Comparison of ENCODE assay signal across 28 mouse cellular contexts in genomic region chr19:26944006-26944405, GRCm38 (mm10). TPM values are rescaled to one million over a fixed set of nuclear protein-coding genes. Genes with fewer than 3 reads are reported as not detected.
DNase-seq lines count a peak whose midpoint lies in the region; ATAC-seq lines count a peak whose summit lies in the region.
"Had no signal": no experiment of that assay in that cellular context is flagged by ENCODE, and none has a peak within 500 bp of the region (broad histone marks: within the 10 kb centered on the region; RNA-seq: fewer than 3 reads in every experiment).

No protein-coding gene starts in this region.

- no peak overlapping the region for H3K4me2 ChIP-seq in forebrain, embryonic 16.5 days (ENCODE audit: low read length)
- H3K4me2 ChIP-seq: embryonic facial prominence, embryonic 12.5 days; forebrain, embryonic 15.5 days; hindbrain, embryonic 12.5 days; intestine, embryonic 15.5 days had no signal

- H3K9ac ChIP-seq in forebrain, embryonic 16.5 days (replicated peaks; ENCODE audit: low read depth, low read length) = no peak overlapping the region
- H3K9ac ChIP-seq: embryonic facial prominence, embryonic 12.5 days; forebrain, embryonic 15.5 days; hindbrain, embryonic 12.5 days; intestine, embryonic 15.5 days had no signal

- no peaks in the 10 kb centered on the region for H3K9me3 ChIP-seq in forebrain, embryonic 16.5 days (ENCODE audit: control insufficient read depth, low read length)
- H3K9me3 ChIP-seq: embryonic facial prominence, embryonic 12.5 days; forebrain, embryonic 15.5 days; heart, embryonic 10.5 days; hindbrain, embryonic 12.5 days; intestine, embryonic 15.5 days had no signal

- ATAC-seq in cerebellum, adult (ENCODE audit: insufficient number of reproducible peaks, low FRiP score, low TSS enrichment) = peak; percentile 69
- no peak for ATAC-seq in forebrain, embryonic 16.5 days
- ATAC-seq: CD4-positive, CD25-positive, alpha-beta regulatory T cell, adult 4 months; forebrain, embryonic 15.5 days; hindbrain, embryonic 16.5 days; intestine, embryonic 15.5 days had no signal

- 88% methylated on average over 2 of the region's 2 CpGs for WGBS in forebrain, embryonic 16.5 days

- H3K36me3 ChIP-seq in forebrain, embryonic 16.5 days (ENCODE audit: control insufficient read depth, insufficient read depth) = no peaks in the 10 kb centered on the region
- H3K36me3 ChIP-seq: embryonic facial prominence, embryonic 12.5 days; forebrain, embryonic 15.5 days; G1E; heart, embryonic 10.5 days; hindbrain, embryonic 12.5 days; intestine, embryonic 15.5 days had no signal

- H3K27ac ChIP-seq in forebrain, embryonic 16.5 days (ENCODE audit: low read length) = no peak overlapping the region
- H3K27ac ChIP-seq: embryonic facial prominence, embryonic 12.5 days; forebrain, embryonic 15.5 days; heart, embryonic 10.5 days; hindbrain, embryonic 12.5 days; intestine, embryonic 15.5 days had no signal

- DNase-seq in cerebellum, postnatal 4 days (ENCODE audit: low spot score in 2 of 2) = no peak
- DNase-seq in cerebellum, adult 11-12 months = peak; percentile 81
- peak; percentile 84 for DNase-seq in cerebellum, adult 9-10 months
- DNase-seq in cerebellum, postnatal 25 days = peak; percentile 66 to 72
- no peak for DNase-seq in urinary bladder, postnatal 10 days (ENCODE audit: low spot score)
- no peak for DNase-seq in kidney, postnatal 36 days
- DNase-seq: adrenal gland, adult 8-10 months; adrenal gland, postnatal 36 days; B cell, adult 2 months; gastrocnemius, postnatal 10 days; heart, adult 18-20 months; heart, postnatal 10 days; heart, postnatal 4 days had no signal

- H3K4me3 ChIP-seq in forebrain, embryonic 16.5 days (replicated peaks; ENCODE audit: low read length) = no peak overlapping the region
- H3K4me3 ChIP-seq: embryonic facial prominence, embryonic 12.5 days; forebrain, embryonic 15.5 days; heart, embryonic 10.5 days; hindbrain, embryonic 12.5 days; intestine, embryonic 15.5 days had no signal

- no peaks in the 10 kb centered on the region for H3K4me1 ChIP-seq in forebrain, embryonic 16.5 days (replicated peaks; ENCODE audit: control insufficient read depth, insufficient read depth, low read length)
- H3K4me1 ChIP-seq: embryonic facial prominence, embryonic 12.5 days; forebrain, embryonic 15.5 days; hindbrain, embryonic 12.5 days; intestine, embryonic 15.5 days had no signal

- no peaks in the 10 kb centered on the region for H3K27me3 ChIP-seq in forebrain, embryonic 16.5 days (replicated peaks; ENCODE audit: control insufficient read depth, insufficient read depth, low read length)
- H3K27me3 ChIP-seq: embryonic facial prominence, embryonic 12.5 days; forebrain, embryonic 15.5 days; hindbrain, embryonic 12.5 days; intestine, embryonic 15.5 days had no signal

RNA-seq across cellular contexts. Expression of gene Gm815, which starts 58.3 kb away (rescaled TPM):
- not detected in 2 replicates for polyA plus RNA-seq in forebrain, embryonic 16.5 days (2015; fragmentation: Nextera tagmentation; extraction: Ambion mirVana)
- polyA plus RNA-seq: brain, embryonic 14.5 days; CD4-positive, CD25-positive, alpha-beta regulatory T cell, adult 4 months; cortical plate, adult 2 months; embryonic facial prominence, embryonic 12.5 days; forebrain, embryonic 11.5 days; forebrain, embryonic 15.5 days; frontal cortex, adult 2 months; G1E; heart, embryonic 10.5 days; heart, embryonic 14.5 days; hindbrain, embryonic 12.5 days; hindbrain, embryonic 16.5 days; intestine, embryonic 15.5 days had no signal

Comparison
In these comparisons a context has a peak if more than half of its experiments do, and no peak if none do; other contexts are left out.
1. DNase-seq: peak in cerebellum, adult 11-12 months (single experiment), cerebellum, adult 9-10 months (single experiment) and cerebellum, postnatal 25 days (2 of 2); none in cerebellum, postnatal 4 days (0 of 2), urinary bladder, postnatal 10 days (single experiment) and kidney, postnatal 36 days (0 of 2).